Mouse (Mus musculus) CD4-positive, CD25-positive, alpha-beta regulatory T cell, adult 9 weeks (primary cell): ENCODE measurements around the gene Trp53rkb. TPM values are rescaled to one million over a fixed set of nuclear protein-coding genes. Genes with fewer than 3 reads are reported as not detected.

Source experiments
- polyA plus RNA-seq: library from polyadenylated mRNA; unstranded; fragments of 100-300 nt; shearing (Covaris generic); gene quantifications from one replicate; pipeline ENCODE4 v1.2.1, GENCODE M21; 2017

The Trp53rkb gene
- polyA plus RNA-seq, result 0.27 TPM

GRCm38 (mm10) chr2:166792355-166792754, at the start of gene Trp53rkb:
Gene Trp53rkb, plus strand, starts transcription at chr2:166792531.

GRCm38 (mm10) chr2:166805250-166806172, 13.2 kb downstream of the Trp53rkb start, which contains the start of gene Arfgef2:
Gene Arfgef2, plus strand, starts transcription at chr2:166805588.

Other genes with a start within 250 kb of the Trp53rkb start
- 18.6 TPM for gene Prex1, start 78.7 kb upstream of the Trp53rkb start, polyA plus RNA-seq
- gene Arfgef2, start 13.1 kb downstream of the Trp53rkb start, polyA plus RNA-seq, result 3.4 TPM
- gene Cse1l, start 113.5 kb downstream of the Trp53rkb start, polyA plus RNA-seq, result 88.5 TPM
- 86.4 TPM for gene Stau1, start 203.8 kb downstream of the Trp53rkb start, polyA plus RNA-seq
- gene Ddx27, start 222.7 kb downstream of the Trp53rkb start, polyA plus RNA-seq, result 102 TPM